Mouse (Mus musculus) c-Kit-positive CD71-positive TER-119-positive erythroid progenitor cells, embryonic 14.5 days (primary cell): ENCODE results near the gene Wars2.

Experiments used
- DNase-seq: peaks from one replicate; pipeline ENCODE4 v3.0.0-alpha.2; 2013; ENCODE audit warnings: low spot score

Wars2 gene

DNA sequence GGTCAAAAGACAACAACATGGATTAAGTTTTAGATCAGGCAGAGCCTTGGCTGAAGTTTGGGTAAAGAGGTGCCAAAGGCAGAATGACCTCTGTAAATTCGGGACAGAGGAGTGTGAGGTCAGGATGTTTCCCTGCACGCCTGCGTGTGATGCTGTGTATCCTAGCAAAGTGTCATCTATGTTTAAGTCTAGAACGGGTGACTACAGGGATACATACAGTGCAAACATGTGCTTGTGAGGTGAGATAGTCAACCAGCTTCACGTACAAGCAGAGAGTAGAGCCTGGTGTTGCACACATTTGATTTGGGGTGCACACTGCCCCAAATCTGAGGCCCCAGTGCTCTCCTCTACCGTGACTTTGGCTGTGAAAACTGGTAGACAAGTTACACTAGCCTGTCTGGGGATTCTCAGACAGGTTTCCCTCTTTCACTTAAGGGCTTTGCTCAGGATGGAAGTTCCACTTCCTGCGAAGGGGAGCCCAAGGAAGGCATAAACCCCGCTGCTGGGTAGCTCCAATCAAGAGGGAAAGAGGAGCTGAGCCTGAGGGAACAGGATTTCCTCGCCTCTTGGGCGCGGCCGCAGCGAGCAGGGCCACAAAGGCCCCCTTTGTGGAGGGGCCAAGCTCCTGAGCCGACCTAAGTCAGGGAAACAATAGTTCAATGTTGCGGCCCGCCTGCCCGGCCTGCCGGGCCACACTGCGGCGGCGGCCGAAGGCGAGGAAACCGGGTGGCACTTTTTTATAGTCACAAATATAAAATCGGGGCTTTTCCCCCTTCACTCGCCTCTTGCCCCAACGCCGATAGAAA is 107.3 kb downstream of the Wars2 start:
- no peak for DNase-seq

DNA sequence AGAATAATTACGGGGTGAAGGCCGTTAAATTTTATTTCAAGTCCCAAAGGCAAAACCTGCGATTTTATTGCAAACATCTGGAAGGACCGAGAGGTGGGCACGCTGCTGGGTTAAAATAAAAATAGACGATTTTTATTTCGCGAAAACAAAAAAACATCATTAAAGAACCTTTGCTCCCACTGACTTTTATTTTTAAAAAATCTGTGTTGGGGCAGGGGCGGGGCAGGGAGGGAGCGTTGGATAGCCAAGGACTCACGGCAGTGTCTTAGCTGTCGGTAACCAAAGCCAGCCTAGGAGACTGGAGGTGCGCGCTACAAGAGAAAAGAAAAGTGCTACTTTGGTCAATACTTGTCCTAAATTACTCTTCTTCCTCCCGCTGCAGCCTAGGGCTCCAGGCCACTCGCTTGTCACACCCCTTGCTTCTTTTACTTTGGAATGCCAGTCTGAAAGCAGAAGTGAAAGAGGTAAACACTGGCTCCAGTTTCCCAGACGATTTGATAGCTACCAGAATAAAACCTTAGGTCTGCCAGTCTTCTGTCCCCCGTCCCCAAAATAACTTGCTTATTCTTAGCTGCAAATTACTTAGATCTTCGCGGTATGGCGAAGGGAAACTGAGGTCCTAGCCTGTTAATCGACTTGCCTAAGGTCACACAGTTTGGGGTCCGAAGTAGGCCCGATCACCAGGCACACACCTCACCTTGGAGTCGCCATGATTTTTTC is 108.1 kb downstream of the Wars2 start:
- no peak for DNase-seq

DNA sequence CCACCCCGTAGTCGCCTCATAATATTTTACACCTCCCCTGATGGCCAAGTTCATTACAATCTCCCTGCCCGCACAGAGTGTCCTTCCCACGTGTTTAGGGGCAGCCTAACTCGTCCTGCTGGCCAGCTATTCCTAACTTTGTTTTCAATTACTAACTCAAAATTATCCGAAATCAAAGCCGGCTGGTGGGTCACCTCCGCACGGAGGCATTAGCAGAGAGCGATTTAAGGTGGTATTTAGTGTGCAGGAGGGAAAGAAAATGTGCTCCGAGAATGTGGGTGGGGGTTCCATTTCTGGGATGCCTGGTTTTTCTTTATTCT is 108.6 kb downstream of the Wars2 start:
- DNase-seq, result no peak

DNA sequence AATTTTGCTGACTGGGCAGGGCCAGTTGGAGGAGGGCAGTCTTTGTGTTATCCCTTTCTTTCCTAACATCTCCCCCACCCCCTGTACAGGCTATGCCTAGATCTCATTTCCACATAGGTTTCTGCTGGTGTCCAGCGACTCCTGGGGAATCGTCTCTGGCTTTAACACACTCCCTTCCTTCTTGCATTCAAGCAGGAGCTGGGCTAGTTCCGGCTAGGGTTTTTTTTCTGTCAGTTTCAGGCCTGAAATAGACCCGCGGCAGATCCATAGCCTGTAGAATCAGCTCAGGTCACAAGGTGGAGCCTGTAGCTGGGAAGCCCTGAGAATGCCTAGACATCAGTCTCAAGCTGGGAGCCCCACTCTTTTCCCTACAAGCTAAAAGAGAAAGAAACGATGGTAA is 109.0 kb downstream of the Wars2 start:
- no peak for DNase-seq

DNA sequence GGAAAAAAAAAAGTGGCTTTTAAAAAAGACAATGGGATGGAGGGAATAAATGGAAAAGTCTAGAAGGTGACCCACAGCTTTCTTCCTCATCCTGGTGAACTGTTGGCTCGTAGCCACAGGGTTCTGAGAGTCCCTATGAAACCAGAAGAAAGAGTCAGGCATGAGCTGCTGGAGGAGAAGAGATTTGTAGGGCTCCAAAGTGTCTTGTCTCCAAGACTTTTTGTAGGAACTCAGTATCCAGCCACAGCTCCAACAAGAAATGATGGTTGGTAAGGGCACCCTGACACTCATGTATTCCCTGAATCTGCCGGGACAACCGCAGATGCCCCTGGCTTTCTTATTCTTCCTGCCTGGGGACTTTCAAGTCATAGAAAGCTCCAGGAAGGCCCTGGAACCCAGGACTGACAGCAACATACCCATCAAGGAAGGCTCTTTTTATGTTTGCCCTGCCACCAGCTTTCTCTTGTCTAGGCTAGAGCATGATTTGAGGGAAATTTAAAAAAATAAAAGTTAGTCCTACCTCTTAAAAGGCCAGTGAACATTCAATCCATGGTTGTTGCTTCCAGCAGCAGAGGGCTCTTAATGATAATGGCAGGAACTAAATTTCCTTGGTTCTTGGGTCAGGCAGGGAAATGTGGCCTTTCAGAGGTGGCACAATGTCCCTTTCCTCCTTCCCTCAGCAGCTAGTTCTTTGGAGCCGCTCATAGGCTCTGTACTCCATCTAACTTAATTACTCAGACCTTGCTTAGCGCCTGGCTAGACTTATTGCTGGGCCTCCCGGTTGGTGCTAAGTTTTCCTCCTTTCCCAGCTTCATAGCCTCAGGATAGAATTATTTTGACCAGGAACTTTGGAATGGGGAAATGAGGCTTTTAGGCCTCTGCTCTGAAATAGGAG is 110.7 kb downstream of the Wars2 start:
- DNase-seq, result no peak

DNA sequence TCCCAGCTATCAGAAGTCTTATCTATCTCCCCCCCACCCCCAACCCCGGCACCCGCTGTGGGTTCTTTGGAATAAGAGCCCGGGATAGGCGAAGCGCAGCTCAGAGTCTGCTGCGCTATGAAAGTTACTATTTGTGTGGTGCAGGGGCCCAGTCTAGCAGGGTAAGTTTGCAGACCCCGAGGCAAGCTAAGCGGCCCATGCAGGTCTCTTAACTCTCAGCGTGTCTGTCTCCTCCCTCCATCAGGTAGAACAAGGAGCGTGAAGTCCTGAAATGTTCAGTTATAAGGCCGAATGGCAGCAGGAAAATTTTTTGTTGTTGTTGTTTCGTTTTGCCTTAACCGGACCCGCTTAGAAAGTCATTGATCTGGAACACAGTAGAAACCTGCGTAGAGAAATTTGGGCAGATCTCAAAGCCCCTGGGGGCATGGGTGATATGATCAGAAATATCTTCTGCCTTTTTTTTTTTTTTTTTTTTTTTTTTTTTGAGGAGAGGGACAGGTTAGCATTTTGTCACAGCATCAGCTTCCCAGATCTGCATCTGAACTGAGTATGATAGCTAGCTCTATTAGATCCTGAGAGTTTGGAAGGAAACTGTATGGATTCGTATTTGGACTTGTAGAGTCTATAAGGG is 111.7 kb downstream of the Wars2 start:
- DNase-seq, result no peak

DNA sequence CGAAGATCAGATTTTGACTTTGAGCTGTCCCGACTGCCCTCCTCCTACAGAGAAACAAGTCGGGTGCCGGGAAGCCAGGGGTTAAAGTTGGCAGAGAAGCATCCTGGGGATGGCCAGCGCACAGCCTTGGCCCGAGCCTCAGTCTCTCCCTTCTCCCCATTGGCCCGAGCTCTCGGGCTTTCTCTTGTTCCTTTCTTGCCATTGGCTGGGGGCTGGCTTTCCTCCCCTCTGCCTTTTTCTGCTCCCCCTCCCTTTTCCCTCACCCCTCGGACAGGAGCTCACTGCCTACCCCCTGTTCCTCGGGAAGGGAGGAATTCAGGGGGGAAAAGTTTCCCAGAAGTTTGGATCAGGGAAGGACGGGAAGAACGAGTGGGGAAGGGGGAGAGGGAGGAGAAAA is 112.2 kb downstream of the Wars2 start:
- DNase-seq, result no peak

DNA sequence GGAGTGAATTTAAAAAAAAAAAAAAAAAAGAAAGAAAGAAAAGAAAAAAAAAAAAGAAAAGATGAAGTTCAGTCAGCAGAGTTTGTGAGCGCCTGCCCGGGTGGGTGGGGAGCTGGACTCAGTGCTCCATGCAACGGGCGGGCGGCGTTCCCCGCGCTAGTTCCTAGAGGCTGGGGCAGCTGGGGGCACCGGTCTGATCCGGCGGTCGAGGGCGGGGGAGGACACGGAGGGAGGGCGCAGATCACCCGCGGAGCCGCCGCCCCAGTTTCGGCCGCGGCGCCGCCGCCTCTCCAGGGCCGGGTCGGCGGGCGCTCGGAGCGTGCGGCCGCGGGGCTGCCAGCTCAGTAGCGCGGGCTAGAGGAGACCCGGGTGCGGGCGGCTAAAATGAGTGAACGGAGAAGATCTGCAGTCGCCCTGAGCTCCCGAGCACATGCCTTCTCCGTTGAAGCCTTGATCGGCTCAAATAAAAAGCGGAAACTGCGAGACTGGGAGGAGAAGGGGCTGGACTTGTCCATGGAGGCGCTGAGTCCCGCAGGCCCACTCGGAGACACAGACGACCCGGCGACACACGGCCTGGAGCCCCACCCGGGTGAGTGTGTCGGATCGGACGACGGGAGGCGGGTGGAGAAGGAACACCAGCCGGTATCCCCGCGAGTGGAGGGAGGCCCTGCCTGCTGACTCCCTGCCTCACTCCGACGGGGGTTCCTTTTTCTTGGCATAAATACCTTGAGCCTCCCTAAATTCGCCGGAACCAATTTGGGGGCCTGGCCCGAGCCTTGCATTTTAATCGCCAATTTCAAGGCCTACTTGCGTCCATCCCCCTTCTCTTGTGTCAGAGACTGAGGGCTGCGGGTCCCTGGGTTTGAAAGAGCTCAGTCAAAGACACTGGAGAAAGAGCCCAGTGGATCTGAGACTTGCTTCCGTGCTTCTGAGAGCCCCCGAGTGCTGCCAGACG is 112.9 kb downstream of the Wars2 start:
- no peak for DNase-seq

DNA sequence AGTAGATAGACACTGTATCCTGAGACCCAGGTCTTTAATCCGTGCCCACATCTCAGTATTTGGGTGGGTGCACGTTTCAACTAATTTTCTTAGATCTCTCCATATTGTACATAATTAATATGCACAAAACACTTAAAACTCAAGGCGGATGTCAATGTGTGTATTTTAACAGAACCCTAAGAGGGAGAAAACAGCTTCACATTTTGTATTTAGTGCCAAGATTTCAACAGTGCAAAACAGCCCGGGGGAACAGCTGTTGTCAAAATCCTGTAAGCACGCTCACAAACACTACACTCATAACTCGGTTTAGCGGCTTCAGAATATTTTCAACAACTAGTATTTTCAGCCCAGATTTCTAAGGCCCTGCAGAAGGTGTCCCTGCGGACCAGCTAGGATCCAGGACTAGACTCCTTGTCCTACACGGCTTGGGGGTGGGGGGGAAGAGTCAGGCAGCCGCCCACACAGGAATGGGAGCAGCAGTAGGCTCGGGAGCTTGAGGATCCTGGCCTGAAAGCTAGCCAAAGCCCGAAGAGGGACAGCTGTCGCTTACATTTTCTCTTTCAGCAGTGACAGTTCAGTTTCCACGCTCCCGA is 113.8 kb downstream of the Wars2 start:
- no peak for DNase-seq

DNA sequence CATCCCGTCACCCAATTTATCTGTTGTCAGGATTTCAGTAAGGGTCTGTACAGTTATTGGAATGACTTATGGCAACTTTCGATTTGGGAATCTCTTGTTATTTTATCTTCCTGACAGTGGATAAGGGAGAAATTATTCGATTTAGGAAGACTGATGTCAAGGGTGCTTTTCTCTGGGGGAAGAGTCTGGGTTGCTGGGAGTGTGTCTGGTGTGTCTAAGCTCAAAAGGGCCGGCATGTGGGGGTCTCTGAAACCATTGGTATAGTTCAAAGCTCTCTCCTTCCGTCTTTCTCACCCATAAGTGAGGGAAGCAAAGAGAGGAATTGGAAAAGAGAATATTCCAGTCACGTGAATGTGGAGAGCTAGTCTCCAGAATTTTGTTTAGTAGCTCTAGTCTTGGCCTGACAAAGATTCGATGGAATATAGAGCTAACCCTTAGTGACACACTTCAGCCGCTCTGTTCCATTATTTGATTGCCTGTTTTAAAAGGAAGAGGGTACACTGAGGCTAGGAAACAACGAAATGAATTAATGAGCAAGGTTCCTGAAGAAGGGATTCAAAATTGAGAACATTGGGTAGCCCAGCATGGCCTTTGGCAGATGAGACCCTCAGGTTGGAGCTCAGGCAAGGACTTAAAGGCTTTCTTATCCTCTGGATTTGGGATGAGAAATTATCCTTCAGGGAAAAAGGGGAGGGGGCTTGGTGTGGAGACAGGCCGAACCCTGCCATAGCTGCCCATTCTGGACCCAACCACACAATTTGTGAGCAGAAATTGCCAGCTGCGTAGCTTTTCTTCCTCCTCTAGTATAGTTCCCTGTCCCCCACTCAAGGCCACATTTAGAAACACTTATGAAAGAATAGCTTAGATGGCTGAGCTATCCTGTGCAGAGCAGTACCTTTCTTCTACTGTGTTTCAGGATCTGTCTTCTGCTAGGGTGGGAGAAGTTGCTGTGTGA is 114.8 kb downstream of the Wars2 start:
- DNase-seq, result no peak

DNA sequence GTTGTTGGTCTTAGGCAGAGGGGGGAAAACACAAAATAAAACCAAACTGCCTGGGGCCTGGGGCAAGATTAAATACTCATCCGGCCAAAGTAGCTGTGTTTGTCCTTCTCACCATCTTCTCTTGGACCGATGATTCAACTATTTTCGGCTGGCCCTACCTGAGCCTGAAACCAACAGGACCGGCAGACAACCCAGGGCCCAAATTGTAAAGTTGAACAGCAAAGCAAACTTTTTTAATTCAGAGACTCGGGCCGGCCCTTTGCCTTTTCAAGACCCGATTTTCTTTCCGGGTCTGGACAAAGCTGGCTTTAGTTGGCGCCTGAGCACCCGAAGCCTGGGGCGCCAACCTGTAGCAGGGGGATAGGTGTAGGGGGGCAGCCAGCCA is 115.5 kb downstream of the Wars2 start:
- no peak for DNase-seq

DNA sequence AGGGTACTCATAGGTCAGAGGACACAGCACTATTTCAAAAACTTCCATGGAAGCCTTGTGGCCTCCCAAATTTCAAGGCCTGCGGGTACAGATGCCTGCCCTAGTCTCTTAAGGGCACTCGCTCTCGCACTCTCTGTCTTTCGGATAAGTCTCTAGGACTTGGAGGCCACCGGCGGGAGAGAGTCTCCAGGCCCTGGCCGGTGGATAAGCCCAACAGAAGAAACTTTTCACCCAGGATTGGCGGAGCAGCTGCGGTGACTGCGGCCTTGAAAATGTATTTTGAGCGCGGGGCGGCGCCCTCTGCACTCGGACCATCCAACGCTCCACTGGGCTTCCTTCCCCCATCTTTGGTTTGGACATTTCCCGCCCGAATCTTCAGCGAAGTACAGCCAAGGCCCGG is 115.9 kb downstream of the Wars2 start:
- DNase-seq, result no peak

DNA sequence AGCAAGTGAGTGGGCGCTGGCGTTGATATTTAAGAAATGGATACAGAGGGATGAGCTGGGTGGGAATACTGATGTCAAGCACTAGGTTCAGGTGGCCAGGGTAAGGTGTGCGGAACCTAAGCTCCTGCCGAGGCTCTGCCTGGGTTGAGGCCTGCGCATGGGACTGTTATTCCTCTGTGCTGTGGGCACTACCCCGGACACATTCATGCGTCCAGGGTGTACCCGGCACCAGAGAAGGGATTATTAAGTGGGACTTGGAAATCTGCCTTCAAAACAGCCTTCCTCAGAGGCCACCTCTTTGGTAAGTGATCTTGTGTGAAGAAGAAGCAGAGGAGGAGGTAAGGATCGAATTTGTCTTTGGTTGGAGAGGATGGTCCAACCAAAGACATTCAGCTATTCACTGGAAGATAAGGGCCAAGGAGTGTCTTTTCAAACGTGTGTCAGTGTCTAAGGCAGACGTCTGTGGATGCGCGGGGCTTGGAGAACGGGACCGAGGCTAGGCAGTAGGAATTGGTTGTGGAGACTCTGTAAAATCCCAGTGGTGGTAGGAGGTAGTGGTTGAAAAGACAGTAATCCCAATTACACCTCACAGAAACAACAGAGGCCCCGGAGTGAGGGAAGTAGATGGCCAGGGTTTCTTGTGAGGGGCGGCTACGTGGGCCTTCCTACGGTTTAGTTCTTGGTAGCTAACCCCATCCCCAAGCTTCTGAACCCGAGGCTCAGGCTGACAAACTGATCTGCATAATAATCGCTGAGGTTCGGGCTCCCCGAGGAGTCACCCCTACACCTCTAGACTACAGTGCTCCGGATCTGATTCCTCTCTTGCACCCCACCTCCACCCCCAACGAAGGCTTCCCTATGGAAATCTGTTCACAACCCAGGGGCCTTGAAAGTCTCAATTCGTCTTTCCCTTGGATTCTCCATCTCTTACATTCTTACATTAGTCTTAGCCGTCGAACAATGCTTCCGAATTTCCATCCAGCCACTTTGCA is 117.0 kb downstream of the Wars2 start:
- DNase-seq, result no peak

DNA sequence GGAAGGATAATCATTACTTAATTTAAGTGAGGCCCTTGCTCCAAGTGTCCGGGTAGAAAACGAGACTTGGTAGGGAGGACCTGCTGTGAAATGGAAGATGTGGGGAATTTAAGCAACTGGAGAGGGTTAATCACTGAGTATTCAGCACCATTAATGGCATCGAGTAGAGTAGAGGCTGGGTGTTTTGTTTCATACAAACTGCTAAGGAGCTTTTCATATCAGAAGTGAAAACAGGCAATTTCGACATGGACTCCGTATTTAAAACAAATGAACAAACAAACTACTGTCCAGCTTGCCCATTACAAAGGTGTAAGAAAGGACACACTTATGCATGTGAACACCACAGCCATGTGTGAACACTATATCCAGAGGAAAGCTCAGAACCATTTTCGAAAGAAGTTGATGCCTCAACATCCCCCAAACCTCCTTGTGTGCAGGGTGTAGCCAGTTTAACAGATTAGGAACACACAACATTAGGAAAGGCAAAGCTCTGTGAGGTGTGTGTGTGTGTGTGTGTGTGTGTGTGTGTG is 118.9 kb downstream of the Wars2 start:
- no peak for DNase-seq

DNA sequence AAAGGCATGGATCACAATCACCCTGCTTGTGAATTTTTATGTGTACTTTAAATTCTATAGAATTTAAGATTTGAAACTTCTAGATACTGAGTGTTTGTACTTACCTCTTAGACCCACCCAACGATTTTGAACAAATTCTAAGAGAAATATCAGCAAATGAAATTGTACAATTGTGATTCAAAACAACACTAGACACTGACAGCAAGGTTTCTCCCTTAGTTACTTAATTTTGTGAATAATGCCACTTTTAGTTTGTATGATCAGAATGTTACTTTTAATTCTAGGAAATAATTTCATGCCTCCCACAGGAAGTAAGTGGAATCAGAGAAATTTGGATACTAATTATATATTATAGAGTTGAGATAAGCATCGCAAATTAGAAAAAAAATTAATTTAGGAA is 119.5 kb downstream of the Wars2 start:
- no peak for DNase-seq

DNA sequence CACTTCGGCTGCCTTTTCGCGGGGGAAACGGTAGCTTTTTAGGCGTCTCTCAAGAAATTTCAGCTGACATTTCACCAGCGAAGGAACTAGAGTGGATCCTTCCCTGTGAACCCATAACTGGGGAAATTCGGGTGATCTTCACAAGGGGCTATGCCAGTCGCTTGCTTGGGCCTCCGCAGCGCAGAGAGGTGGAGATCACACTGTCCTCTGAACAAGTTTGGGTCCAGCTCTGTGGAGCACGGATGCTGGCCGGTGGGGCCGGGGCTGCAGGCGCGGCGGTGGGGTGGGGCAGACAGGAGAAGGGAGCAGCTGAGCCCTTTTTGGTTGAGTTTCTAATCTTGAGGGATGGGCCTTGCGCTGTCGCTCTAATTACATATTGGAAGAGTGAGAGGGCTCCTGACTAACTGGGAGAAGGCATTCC is 120.5 kb downstream of the Wars2 start:
- no peak for DNase-seq

DNA sequence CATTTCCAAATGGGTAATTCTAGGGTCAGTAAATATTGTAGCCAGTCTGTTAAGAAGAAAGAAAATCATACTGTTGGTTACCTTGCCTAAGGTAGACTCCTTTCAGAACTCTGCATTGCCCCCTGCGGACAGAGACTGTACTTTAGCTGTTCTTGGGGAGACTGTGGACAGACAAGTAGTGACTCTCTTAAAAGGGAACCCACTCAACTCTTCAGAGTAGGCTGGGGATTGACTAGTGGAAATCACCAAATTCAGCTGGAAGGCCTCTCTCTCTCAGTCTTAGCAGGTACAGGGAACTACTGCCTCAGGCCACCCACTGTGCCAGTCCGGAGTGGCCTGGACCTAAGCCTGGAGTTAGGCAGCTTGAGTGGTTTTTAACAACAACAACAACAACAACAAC is 121.1 kb downstream of the Wars2 start:
- no peak for DNase-seq

DNA sequence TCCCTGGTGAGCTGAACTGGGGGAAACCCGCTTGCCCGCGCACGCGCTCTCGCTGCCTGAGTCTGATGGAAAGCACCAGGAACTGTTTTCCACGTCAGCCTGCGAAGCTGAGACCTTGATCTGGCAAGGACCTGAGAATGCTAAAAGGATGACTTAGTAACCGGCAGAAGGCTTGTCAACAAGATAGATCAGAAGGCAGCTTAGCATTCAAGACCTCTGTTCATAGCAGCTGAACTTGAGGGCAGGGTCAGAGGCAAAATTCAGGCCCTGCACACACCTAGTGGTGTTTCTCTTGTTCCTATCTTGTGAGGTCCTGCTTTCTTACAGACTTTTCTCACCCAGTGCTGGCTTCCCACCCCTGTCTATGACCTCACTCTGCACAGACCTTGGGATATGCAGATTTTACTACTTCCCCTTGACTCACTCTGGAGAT is 122.6 kb downstream of the Wars2 start:
- DNase-seq, result no peak
